Mouse (Mus musculus): Measurements from ENCODE around the gene Aplp2. TPM values are rescaled to one million over a fixed set of nuclear protein-coding genes. Genes with fewer than 3 reads are reported as not detected.

Gene Aplp2
- polyA plus RNA-seq, 1 experiment from 2014 or later = 227 TPM

GRCm38 (mm10) chr9:31196742-31197141 lies 14.9 kb downstream of the Aplp2 start:
- H3K9ac ChIP-seq (replicated peaks) = no peak overlapping the region
- H3K4me3 ChIP-seq = no peak overlapping the region
- no peak for ATAC-seq (replicated peaks)
- no peaks in the 10 kb centered on the region for H3K27me3 ChIP-seq
- H3K4me1 ChIP-seq = 0 out of 2 replicates have a peak, but pooled peaks cover 2% of the 10 kb centered on the region
- H3K4me2 ChIP-seq (replicated peaks) = no peak overlapping the region
- H3K9me3 ChIP-seq = no peaks in the 10 kb centered on the region
- no peak overlapping the region for H3K27ac ChIP-seq (replicated peaks)
- no peaks in the 10 kb centered on the region for H3K36me3 ChIP-seq

GRCm38 (mm10) chr9:31195573-31195972 lies 16.0 kb downstream of the Aplp2 start:
- WGBS = 95% methylated on average over 1 of the region's 1 CpGs

DNA sequence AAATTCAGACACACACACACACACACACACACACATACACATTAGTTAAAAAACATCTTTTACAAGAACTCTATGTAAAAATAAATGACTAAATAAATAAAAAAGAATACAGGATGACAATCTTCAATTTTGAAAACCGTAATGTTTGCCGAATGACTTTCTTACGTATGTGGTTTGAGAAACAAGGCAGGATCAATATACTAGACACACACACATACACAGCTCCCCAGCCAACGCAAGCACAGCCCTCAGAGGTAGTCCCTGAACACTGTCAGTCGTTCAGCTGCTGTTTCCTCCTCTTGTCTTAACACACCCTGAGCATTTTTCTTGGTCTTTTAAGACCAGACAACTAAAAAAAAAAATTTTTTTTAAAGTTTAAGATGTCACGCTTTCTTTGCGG lies 19.2 kb downstream of the Aplp2 start:
- no peak for ATAC-seq (replicated peaks)
- H3K4me2 ChIP-seq (replicated peaks) = no peak overlapping the region
- 93% methylated on average over 7 of the region's 7 CpGs for WGBS
- no peak overlapping the region for H3K9ac ChIP-seq (replicated peaks)
- peaks cover 5% of the 10 kb centered on the region; the same call in 1 of the 2 replicates for H3K4me1 ChIP-seq
- H3K4me3 ChIP-seq = no peak overlapping the region
- no peaks in the 10 kb centered on the region for H3K9me3 ChIP-seq
- no peaks in the 10 kb centered on the region for H3K36me3 ChIP-seq
- no peaks in the 10 kb centered on the region for H3K27me3 ChIP-seq
- H3K27ac ChIP-seq (replicated peaks) = no peak overlapping the region

More at GRCm38 (mm10) chr9:31195573-31195972, 16.0 kb downstream of the Aplp2 start:
- no peak for ATAC-seq (replicated peaks)
- no peak overlapping the region for H3K9ac ChIP-seq (replicated peaks)
- H3K27me3 ChIP-seq = no peaks in the 10 kb centered on the region
- no peak overlapping the region for H3K27ac ChIP-seq (replicated peaks)
- H3K4me2 ChIP-seq (replicated peaks) = no peak overlapping the region
- H3K36me3 ChIP-seq = no peaks in the 10 kb centered on the region
- no peak overlapping the region for H3K4me3 ChIP-seq
- H3K9me3 ChIP-seq = no peaks in the 10 kb centered on the region
- 0 out of 2 replicates have a peak, but pooled peaks cover 3% of the 10 kb centered on the region for H3K4me1 ChIP-seq

DNA sequence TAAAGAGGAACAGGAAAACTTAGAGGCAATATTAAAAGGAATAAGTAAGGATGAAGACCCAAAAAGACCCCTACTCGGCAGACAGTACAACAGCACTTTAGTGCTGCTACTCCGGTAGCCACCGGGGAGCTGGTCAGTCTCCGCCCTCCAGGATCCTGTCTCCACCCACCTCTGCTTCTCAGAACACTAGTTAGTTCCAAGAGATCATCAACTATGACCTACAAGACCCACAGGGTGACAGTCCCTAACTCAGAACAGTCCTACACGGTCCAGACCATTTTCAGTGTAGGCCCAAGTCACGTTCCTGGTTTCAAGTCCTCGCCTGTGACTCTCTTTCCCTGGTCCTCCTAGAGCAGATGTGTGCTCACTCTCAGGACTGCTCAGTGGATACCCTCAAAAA lies 20.1 kb downstream of the Aplp2 start:
- H3K9ac ChIP-seq (replicated peaks) = no peak overlapping the region
- no peak overlapping the region for H3K27ac ChIP-seq (replicated peaks)
- H3K27me3 ChIP-seq = no peaks in the 10 kb centered on the region
- H3K36me3 ChIP-seq = no peaks in the 10 kb centered on the region
- ATAC-seq (replicated peaks) = no peak
- no peak overlapping the region for H3K4me3 ChIP-seq
- WGBS = 80% methylated on average over 7 of the region's 7 CpGs
- peaks cover 5% of the 10 kb centered on the region; the same call in 1 of the 2 replicates for H3K4me1 ChIP-seq
- H3K9me3 ChIP-seq = no peaks in the 10 kb centered on the region
- H3K4me2 ChIP-seq (replicated peaks) = no peak overlapping the region

DNA sequence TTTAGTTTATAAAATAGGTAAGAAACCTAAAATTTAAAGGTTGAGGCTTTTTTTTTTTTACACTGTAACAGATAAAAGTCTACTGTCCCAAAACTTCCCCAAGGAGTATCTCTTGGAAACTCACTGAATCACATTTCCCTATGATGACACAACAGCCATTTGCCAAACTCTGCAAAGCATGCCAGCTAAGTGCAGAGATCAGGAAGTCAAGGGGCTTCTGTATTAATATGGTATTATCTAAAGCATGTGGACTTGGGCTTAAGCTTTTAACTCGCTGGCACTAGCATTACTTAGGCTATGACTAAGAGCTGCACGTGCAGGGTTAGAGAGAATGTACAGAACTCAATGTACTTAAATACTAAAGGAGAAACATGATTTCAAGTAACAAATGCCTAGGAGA lies 22.4 kb downstream of the Aplp2 start:
- Histone ChIP-seq H3K36me3 (no peaks in the 10 kb centered on the region), H3K4me2 (replicated peaks) (no peak overlapping the region), H3K4me3 (no peak overlapping the region), H3K9ac (replicated peaks) (no peak overlapping the region), H3K4me1 (peaks cover 5% of the 10 kb centered on the region; the same call in 1 of the 2 replicates), H3K9me3 (no peaks in the 10 kb centered on the region), H3K27me3 (no peaks in the 10 kb centered on the region), H3K27ac (replicated peaks) (no peak overlapping the region)
- no peak for ATAC-seq (replicated peaks)
- 89% methylated on average over 2 of the region's 2 CpGs for WGBS

DNA sequence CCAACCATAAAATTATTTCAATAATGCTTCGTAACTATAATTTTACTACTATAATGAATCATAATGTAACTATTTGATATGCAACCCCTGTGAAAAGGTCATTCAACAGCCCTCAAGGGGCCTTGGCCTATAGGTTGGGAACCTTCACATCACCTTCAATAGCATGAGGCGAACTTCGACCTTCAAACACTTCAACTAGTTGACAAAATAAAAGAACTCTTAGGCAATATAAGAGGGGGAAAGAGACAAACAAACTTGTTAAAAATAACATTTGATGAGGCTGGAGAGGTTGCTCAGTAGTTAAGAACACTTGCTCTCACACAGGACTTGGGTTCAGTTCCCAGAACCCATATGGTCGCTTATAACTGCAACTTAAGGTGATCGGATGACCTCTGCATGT lies 27.2 kb downstream of the Aplp2 start:
- Histone ChIP-seq H3K36me3 (no peaks in the 10 kb centered on the region), H3K4me3 (no peak overlapping the region), H3K27ac (replicated peaks) (no peak overlapping the region), H3K9ac (replicated peaks) (no peak overlapping the region), H3K9me3 (no peaks in the 10 kb centered on the region), H3K4me1 (peaks cover 3% of the 10 kb centered on the region; the same call in 1 of the 2 replicates), H3K4me2 (replicated peaks) (no peak overlapping the region), H3K27me3 (no peaks in the 10 kb centered on the region)
- WGBS = 94% methylated on average over 5 of the region's 5 CpGs
- ATAC-seq (replicated peaks) = no peak

GRCm38 (mm10) chr9:31183061-31183460 lies 28.6 kb downstream of the Aplp2 start:
- H3K4me2 ChIP-seq (replicated peaks) = no peak overlapping the region
- 87% methylated on average over 4 of the region's 4 CpGs for WGBS
- peaks cover 3% of the 10 kb centered on the region for H3K4me1 ChIP-seq
- H3K9me3 ChIP-seq = no peaks in the 10 kb centered on the region
- H3K9ac ChIP-seq (replicated peaks) = no peak overlapping the region
- no peak overlapping the region for H3K27ac ChIP-seq (replicated peaks)
- no peaks in the 10 kb centered on the region for H3K27me3 ChIP-seq
- no peak overlapping the region for H3K4me3 ChIP-seq
- no peaks in the 10 kb centered on the region for H3K36me3 ChIP-seq
- no peak for ATAC-seq (replicated peaks)

DNA sequence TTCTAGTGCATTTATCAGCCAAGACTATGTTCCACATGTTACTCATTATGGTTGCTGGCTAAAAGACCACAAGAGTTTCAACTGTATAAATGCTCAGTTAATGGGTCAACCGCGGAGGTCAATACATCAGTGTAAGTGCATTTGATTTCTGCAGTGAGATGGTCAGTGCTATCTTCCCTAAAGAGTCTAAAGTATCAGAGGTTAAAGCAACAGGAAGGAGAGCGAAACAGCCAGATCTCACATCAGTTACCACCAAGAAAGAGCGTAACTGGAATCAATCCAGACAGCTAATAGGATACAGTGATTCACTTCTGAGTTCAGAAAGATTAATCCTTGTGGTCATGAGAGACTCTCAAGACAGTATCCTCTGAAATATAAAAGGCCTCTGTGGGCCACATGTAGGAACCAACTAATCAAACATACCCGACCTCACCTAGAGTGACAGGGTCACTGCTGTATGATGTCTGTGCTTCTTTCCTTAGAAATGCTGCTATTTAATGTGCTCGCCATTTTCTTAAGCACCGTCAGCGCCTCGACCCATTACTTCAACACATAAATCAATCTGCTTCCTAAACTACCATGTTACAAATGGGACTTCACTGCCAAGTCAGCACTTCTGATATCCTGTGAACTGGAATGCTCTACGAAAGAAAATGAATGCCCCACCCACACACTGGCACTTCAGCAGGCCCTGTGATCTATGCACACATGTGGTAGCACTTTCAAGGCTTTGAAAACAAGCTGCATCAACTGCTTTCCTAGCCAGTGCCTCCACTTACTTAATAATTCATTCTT lies 30.1 kb downstream of the Aplp2 start:
- H3K27ac ChIP-seq (replicated peaks) = no peak overlapping the region
- H3K27me3 ChIP-seq = no peaks in the 10 kb centered on the region
- H3K4me1 ChIP-seq = peaks cover 17% of the 10 kb centered on the region
- H3K36me3 ChIP-seq = no peaks in the 10 kb centered on the region
- H3K9me3 ChIP-seq = no peaks in the 10 kb centered on the region
- no peak overlapping the region for H3K9ac ChIP-seq (replicated peaks)
- no peak overlapping the region for H3K4me2 ChIP-seq (replicated peaks)
- no peak for ATAC-seq (replicated peaks)
- 79% methylated on average over 10 of the region's 10 CpGs for WGBS
- no peak overlapping the region for H3K4me3 ChIP-seq

GRCm38 (mm10) chr9:31177692-31178091 lies 33.9 kb downstream of the Aplp2 start:
- peak overlapping the region; percentile 74 for H3K27ac ChIP-seq (replicated peaks)
- no peak for ATAC-seq (replicated peaks)

DNA sequence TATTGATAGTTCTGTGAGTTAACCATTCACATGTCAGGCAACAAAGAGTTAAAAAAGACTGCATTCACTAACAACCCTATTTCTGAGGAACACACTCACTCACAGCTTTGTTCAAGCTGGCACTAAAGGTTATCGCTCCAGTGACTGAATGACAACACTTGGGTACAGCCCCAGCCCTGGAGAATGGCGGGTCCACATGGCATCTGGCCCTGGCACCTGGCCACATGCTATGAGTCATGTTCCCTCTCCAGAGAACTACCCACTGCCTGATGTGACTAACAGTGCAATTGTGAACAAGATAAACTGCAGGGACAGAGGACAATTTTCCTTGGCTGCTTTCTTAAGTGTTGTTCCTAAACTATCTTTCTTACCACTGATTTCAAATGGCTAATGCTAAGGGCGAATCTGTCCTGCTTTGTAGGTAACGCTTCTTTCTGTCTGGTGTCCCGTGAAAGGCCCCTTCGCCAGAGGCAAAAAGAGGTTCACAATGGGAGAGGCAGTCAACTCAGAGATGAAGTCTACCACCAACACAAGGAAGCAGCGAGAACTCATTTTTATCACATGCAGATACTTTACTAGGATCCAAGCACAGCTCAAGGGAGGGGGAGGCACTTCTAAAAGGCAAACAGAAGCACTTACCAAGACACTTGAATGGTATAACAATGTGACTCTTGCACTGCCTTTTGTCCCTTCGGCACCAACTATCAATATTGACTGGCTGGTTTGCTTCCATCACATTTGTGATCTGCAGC lies 35.1 kb downstream of the Aplp2 start:
- WGBS = 48% methylated on average over 8 of the region's 8 CpGs
- peak; percentile 92 for ATAC-seq (replicated peaks)

More at GRCm38 (mm10) chr9:31177692-31178091, 33.9 kb downstream of the Aplp2 start:
- Histone ChIP-seq H3K4me1 (peaks cover 31% of the 10 kb centered on the region), H3K4me3 (no peak overlapping the region), H3K36me3 (no peaks in the 10 kb centered on the region), H3K4me2 (replicated peaks) (no peak overlapping the region), H3K27me3 (no peaks in the 10 kb centered on the region), H3K9me3 (no peaks in the 10 kb centered on the region), H3K9ac (replicated peaks) (no peak overlapping the region)
- WGBS = 74% methylated on average over 6 of the region's 6 CpGs

DNA sequence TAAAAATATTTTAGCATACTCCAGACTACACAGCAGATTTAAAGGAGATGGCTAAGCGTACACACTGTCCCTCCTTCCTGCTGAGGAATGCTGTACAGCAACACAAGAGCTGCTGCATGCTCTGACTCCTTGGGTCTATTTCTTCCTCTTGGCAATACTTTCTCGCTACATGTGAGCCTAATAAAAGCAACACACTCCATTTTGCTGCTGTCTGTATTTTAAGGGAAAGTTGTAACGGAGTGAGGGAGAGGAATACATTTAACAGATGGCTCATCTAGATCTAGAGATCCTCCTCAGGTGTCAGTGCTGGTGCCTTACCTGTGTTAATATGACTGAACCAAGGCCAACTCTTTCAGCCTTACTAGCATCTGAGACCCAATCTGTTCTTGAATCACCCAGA lies 35.6 kb downstream of the Aplp2 start:
- H3K27ac ChIP-seq (replicated peaks) = peak overlapping the region; percentile 74

More for the DNA sequence above, 35.1 kb downstream of the Aplp2 start:
- Histone ChIP-seq H3K4me1 (peaks cover 31% of the 10 kb centered on the region), H3K36me3 (no peaks in the 10 kb centered on the region; the same call in 1 of the 2 replicates), H3K4me2 (replicated peaks) (no peak overlapping the region), H3K27me3 (no peaks in the 10 kb centered on the region), H3K27ac (replicated peaks) (peak overlapping the region; percentile 74), H3K9ac (replicated peaks) (no peak overlapping the region), H3K9me3 (no peaks in the 10 kb centered on the region), H3K4me3 (no peak overlapping the region)

GRCm38 (mm10) chr9:31175346-31175745 lies 36.3 kb downstream of the Aplp2 start:
- H3K27ac ChIP-seq (replicated peaks) = peak overlapping the region; percentile 74; the same call in 1 of the 2 replicates
- H3K9me3 ChIP-seq = no peaks in the 10 kb centered on the region
- WGBS = 80% methylated on average over 6 of the region's 6 CpGs

More for the DNA sequence above, 35.6 kb downstream of the Aplp2 start:
- 44% methylated on average over 3 of the region's 3 CpGs for WGBS
- Histone ChIP-seq H3K4me1 (peaks cover 31% of the 10 kb centered on the region), H3K36me3 (peaks cover 4% of the 10 kb centered on the region), H3K4me2 (replicated peaks) (no peak overlapping the region), H3K27me3 (no peaks in the 10 kb centered on the region), H3K9ac (replicated peaks) (no peak overlapping the region), H3K9me3 (no peaks in the 10 kb centered on the region), H3K4me3 (no peak overlapping the region)
- ATAC-seq (replicated peaks) = peak; percentile 49

More at GRCm38 (mm10) chr9:31175346-31175745, 36.3 kb downstream of the Aplp2 start:
- Histone ChIP-seq H3K4me3 (no peak overlapping the region), H3K36me3 (peaks cover 6% of the 10 kb centered on the region), H3K4me2 (replicated peaks) (no peak overlapping the region), H3K4me1 (peaks cover 31% of the 10 kb centered on the region), H3K27me3 (no peaks in the 10 kb centered on the region), H3K9ac (replicated peaks) (no peak overlapping the region)
- ATAC-seq (replicated peaks) = no peak

Data from forebrain, embryonic 15.5 days (tissue).